Mouse (Mus musculus) megakaryocyte, embryonic 14.5 days (primary cell): ENCODE measurements around the gene U2af1.

Experiments
- FLI1 ChIP-seq: IDR thresholded peaks from 2 replicates; pipeline ENCODE4 v1.6.1; 2012; ENCODE audit warnings: low read length, inconsistent platforms, mixed read lengths
- GATA1 ChIP-seq: IDR thresholded peaks from 3 replicates; pipeline ENCODE4 v1.6.1; 2012; ENCODE audit warnings: mixed read lengths, low read length, inconsistent platforms, borderline replicate concordance

- TF ChIP-seq GATA1 (no peak), FLI1 (no peak)
Observed at GRCm38 (mm10) chr17:31672279-31672678, 13.6 kb upstream of the U2af1 start.
